Mouse (Mus musculus) heart, embryonic 10.5 days (tissue): ENCODE data around the gene Erc2. TPM values are rescaled to one million over a fixed set of nuclear protein-coding genes. Genes with fewer than 3 reads are reported as not detected.

ENCODE experiments used
- DNase-seq: peaks from one replicate; pipeline ENCODE4 v3.0.0-alpha.2; 2017; ENCODE audit warnings: low spot score
- H3K27ac ChIP-seq: fragments of 300-500 bp; sonication (generic); 2 replicates; pipeline ENCODE4 v1.5.1; 2016; ENCODE audit warnings: mild to moderate bottlenecking
- H3K27me3 ChIP-seq: fragments of 300-500 bp; sonication (generic); 2 replicates; pipeline ENCODE4 v1.6.1; 2016; ENCODE audit warnings: mild to moderate bottlenecking; ENCODE audit not compliant: poor library complexity, insufficient read depth, severe bottlenecking
- H3K36me3 ChIP-seq: fragments of 300-500 bp; sonication (generic); 2 replicates; pipeline ENCODE4 v1.6.1; 2016; ENCODE audit warnings: mild to moderate bottlenecking, moderate library complexity
- H3K4me1 ChIP-seq: fragments of 300-500 bp; sonication (generic); 2 replicates; pipeline ENCODE4 v1.6.1; 2016; ENCODE audit warnings: mild to moderate bottlenecking
- H3K4me3 ChIP-seq: fragments of 300-500 bp; sonication (generic); 2 replicates; pipeline ENCODE4 v1.5.1; 2016; ENCODE audit warnings: mild to moderate bottlenecking, moderate library complexity
- H3K9me3 ChIP-seq: fragments of 300-500 bp; sonication (generic); 2 replicates; pipeline ENCODE4 v1.6.1; 2016; ENCODE audit warnings: mild to moderate bottlenecking, moderate library complexity
- WGBS: fragments of 180-500 bp; shearing (Covaris S2); methylation state at CpG from one replicate; pipeline ENCODE4 v1.1.7; 2016; 5-methylcytosine and 5-hydroxymethylcytosine counted together
- polyA plus RNA-seq: library from polyadenylated mRNA; unstranded; fragments of >200 nt; fragmentation: Nextera tagmentation; extraction: Ambion mirVana; gene quantifications from 2 replicates; pipeline ENCODE4 v1.2.1, GENCODE M21; 2016

The Erc2 gene
- polyA plus RNA-seq, 1 experiment from 2014 or later, result 4.8 TPM

GRCm38 (mm10) chr14:28332351-28332953 lies 710.2 kb downstream of the Erc2 start:
- peaks cover 5% of the 10 kb centered on the region for H3K4me1 ChIP-seq
- DNase-seq, result no peak
- WGBS, result 26% methylated on average over 3 of the region's 3 CpGs
- H3K27me3 ChIP-seq, result no peaks in the 10 kb centered on the region
- no peak overlapping the region for H3K4me3 ChIP-seq
- no peak overlapping the region for H3K27ac ChIP-seq
- no peaks in the 10 kb centered on the region for H3K36me3 ChIP-seq
- no peaks in the 10 kb centered on the region for H3K9me3 ChIP-seq

DNA sequence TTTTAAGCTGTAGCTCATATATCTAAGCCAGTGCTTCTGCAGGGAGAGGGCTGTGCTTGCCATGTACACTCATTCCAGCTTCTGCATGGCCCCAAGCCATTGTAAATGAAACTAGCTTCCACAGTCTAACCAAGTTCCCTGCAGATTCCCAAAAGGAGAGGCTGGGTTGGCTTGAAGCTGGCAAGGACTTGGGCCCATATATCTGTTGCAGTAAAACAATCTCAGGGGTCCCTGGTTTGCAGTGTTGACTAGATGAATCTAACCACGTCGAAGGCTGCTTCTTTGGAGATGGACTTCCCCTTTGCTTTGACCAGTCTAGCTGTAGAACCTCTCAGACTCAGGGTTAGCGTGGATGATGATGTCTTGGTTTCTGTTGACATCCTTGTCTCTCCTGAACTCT lies 716.9 kb downstream of the Erc2 start:
- H3K27ac ChIP-seq, result no peak overlapping the region
- H3K9me3 ChIP-seq, result no peaks in the 10 kb centered on the region
- no peaks in the 10 kb centered on the region for H3K27me3 ChIP-seq
- DNase-seq, result peak; percentile 63
- H3K4me1 ChIP-seq, result no peaks in the 10 kb centered on the region
- WGBS, result 83% methylated on average over 3 of the region's 3 CpGs
- no peak overlapping the region for H3K4me3 ChIP-seq
- H3K36me3 ChIP-seq, result no peaks in the 10 kb centered on the region

DNA sequence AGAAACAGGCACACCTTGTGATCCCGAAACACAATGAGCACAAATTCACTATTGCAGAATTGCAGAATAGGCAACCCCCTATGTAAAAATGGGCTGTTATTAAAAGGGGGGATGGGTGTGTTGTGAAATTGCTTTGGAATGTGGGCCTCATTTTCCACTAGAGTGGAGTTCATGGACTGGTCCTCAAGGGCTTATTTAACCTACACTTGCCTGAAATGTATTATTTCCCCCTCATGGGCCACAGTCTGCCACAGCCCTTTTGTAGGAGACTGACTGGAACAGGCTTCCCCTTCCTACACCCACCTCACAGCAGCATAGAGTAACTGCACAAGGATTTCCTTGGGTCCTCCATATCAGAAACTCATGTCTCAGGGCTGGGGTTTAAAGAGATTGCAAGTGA lies 726.9 kb downstream of the Erc2 start:
- no peak overlapping the region for H3K4me3 ChIP-seq
- no peaks in the 10 kb centered on the region for H3K36me3 ChIP-seq
- H3K9me3 ChIP-seq, result no peaks in the 10 kb centered on the region
- peaks cover 7% of the 10 kb centered on the region; the same call in 1 of the 2 replicates for H3K4me1 ChIP-seq
- H3K27me3 ChIP-seq, result 0 out of 2 replicates have a peak, but pooled peaks cover 3% of the 10 kb centered on the region
- no peak overlapping the region for H3K27ac ChIP-seq
- whole genome bisulfite sequencing, result 83% methylated on average over 1 of the region's 1 CpGs
- no peak for DNase-seq

- H3K27me3 ChIP-seq, result no peaks in the 10 kb centered on the region
- no peaks in the 10 kb centered on the region for H3K9me3 ChIP-seq
- H3K4me3 ChIP-seq, result no peak overlapping the region
- no peak for DNase-seq
- no peak overlapping the region for H3K27ac ChIP-seq
- peaks cover 11% of the 10 kb centered on the region for H3K4me1 ChIP-seq
- H3K36me3 ChIP-seq, result no peaks in the 10 kb centered on the region
These were observed 733.8 kb downstream of the Erc2 start for GRCm38 (mm10) chr14:28356031-28356430.

- Histone ChIP-seq H3K4me1 (peaks cover 11% of the 10 kb centered on the region), H3K4me3 (no peak overlapping the region), H3K27ac (0 out of 2 replicates have a peak overlapping the region, but pooled peaks have one; percentile 16), H3K36me3 (no peaks in the 10 kb centered on the region), H3K27me3 (no peaks in the 10 kb centered on the region), H3K9me3 (no peaks in the 10 kb centered on the region)
- 14% methylated on average over 4 of the region's 4 CpGs for WGBS
- no peak for DNase-seq
These were observed 737.3 kb downstream of the Erc2 start for GRCm38 (mm10) chr14:28359502-28359901.

- no peak overlapping the region for H3K4me3 ChIP-seq
- H3K27ac ChIP-seq, result 0 out of 2 replicates have a peak overlapping the region, but pooled peaks have one; percentile 16
- H3K4me1 ChIP-seq, result peaks cover 11% of the 10 kb centered on the region
- no peaks in the 10 kb centered on the region for H3K9me3 ChIP-seq
- H3K36me3 ChIP-seq, result no peaks in the 10 kb centered on the region
- WGBS, result 54% methylated on average over 4 of the region's 4 CpGs
- H3K27me3 ChIP-seq, result no peaks in the 10 kb centered on the region
- no peak for DNase-seq
These were observed 737.8 kb downstream of the Erc2 start for GRCm38 (mm10) chr14:28359983-28360382.

DNA sequence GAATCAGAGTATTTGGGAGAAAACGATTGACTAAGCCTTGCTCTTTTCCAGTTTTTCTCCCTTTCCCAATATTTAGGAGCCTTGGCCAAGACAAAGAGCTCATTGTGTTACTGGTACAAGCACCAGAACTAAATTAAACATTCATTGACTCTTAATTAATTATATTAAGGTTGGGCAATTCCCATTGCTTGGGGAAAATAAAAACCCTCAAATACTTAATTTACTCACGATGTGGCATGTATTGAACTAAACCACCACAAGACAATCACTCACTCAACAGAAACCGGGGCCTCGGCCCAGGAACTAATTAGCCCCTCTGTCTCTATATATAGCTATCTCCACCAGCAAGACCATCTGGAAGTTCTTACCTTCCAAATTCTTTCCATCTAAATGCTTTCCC lies 740.1 kb downstream of the Erc2 start:
- Histone ChIP-seq H3K4me1 (peaks cover 11% of the 10 kb centered on the region), H3K36me3 (no peaks in the 10 kb centered on the region), H3K9me3 (no peaks in the 10 kb centered on the region), H3K4me3 (no peak overlapping the region), H3K27ac (no peak overlapping the region), H3K27me3 (no peaks in the 10 kb centered on the region)
- 49% methylated on average over 4 of the region's 4 CpGs for WGBS
- DNase-seq, result no peak

GRCm38 (mm10) chr14:28370713-28371112 lies 748.5 kb downstream of the Erc2 start:
- 60% methylated on average over 8 of the region's 8 CpGs for WGBS
- H3K9me3 ChIP-seq, result no peaks in the 10 kb centered on the region

GRCm38 (mm10) chr14:28371651-28372050 lies 749.4 kb downstream of the Erc2 start:
- Histone ChIP-seq H3K4me1 (peaks cover 33% of the 10 kb centered on the region), H3K36me3 (no peaks in the 10 kb centered on the region), H3K4me3 (no peak overlapping the region), H3K27ac (no peak overlapping the region), H3K9me3 (no peaks in the 10 kb centered on the region), H3K27me3 (no peaks in the 10 kb centered on the region)
- WGBS, result 88% methylated on average over 10 of the region's 10 CpGs
- DNase-seq, result no peak

More at GRCm38 (mm10) chr14:28370713-28371112, 748.5 kb downstream of the Erc2 start:
- H3K27ac ChIP-seq, result 0 out of 2 replicates have a peak overlapping the region, but pooled peaks have one; percentile 6
- H3K4me3 ChIP-seq, result no peak overlapping the region
- H3K36me3 ChIP-seq, result no peaks in the 10 kb centered on the region
- peaks cover 25% of the 10 kb centered on the region for H3K4me1 ChIP-seq
- H3K27me3 ChIP-seq, result no peaks in the 10 kb centered on the region
- DNase-seq, result no peak

- peak overlapping the region; percentile 6; the same call in 1 of the 2 replicates for H3K27ac ChIP-seq
- WGBS, result 21% methylated on average over 10 of the region's 10 CpGs
- peaks cover 37% of the 10 kb centered on the region for H3K4me1 ChIP-seq
These were observed 753.4 kb downstream of the Erc2 start for GRCm38 (mm10) chr14:28375642-28376091.

GRCm38 (mm10) chr14:28376208-28376805 lies 754.1 kb downstream of the Erc2 start:
- Histone ChIP-seq H3K9me3 (no peaks in the 10 kb centered on the region), H3K4me3 (no peak overlapping the region), H3K4me1 (peaks cover 31% of the 10 kb centered on the region), H3K27ac (peak overlapping the region; percentile 56; the same call in 1 of the 2 replicates), H3K27me3 (no peaks in the 10 kb centered on the region), H3K36me3 (no peaks in the 10 kb centered on the region)
- WGBS, result 47% methylated on average over 9 of the region's 9 CpGs
- DNase-seq, result no peak

More at GRCm38 (mm10) chr14:28375642-28376091, 753.4 kb downstream of the Erc2 start:
- H3K36me3 ChIP-seq, result no peaks in the 10 kb centered on the region
- no peak overlapping the region for H3K4me3 ChIP-seq
- no peaks in the 10 kb centered on the region for H3K9me3 ChIP-seq
- no peak for DNase-seq
- no peaks in the 10 kb centered on the region for H3K27me3 ChIP-seq

GRCm38 (mm10) chr14:28377519-28377918 lies 755.3 kb downstream of the Erc2 start:
- Histone ChIP-seq H3K36me3 (no peaks in the 10 kb centered on the region), H3K4me1 (peaks cover 36% of the 10 kb centered on the region), H3K27me3 (no peaks in the 10 kb centered on the region), H3K27ac (no peak overlapping the region), H3K9me3 (no peaks in the 10 kb centered on the region), H3K4me3 (no peak overlapping the region)
- 68% methylated on average over 3 of the region's 3 CpGs for WGBS
- no peak for DNase-seq

- Histone ChIP-seq H3K27me3 (no peaks in the 10 kb centered on the region; the same call in 1 of the 2 replicates), H3K9me3 (no peaks in the 10 kb centered on the region), H3K27ac (no peak overlapping the region), H3K36me3 (no peaks in the 10 kb centered on the region), H3K4me3 (no peak overlapping the region), H3K4me1 (peaks cover 32% of the 10 kb centered on the region)
- no peak for DNase-seq
- WGBS, result 62% methylated on average over 3 of the region's 3 CpGs
These were observed 757.9 kb downstream of the Erc2 start for GRCm38 (mm10) chr14:28380129-28380528.
